Mouse (Mus musculus): ENCODE measurements around the gene Fam71f2.
A peak's percentile ranks its signal among the peaks of the same experiment; 100 is the strongest.

The Fam71f2 gene

GRCm38 (mm10) chr6:29279293-29279692 is at the start of gene Fam71f2:
Fam71f2 (plus strand) TSS chr6:29279593.
- no peak for DNase-seq (ENCODE audit: low read depth)

DNA sequence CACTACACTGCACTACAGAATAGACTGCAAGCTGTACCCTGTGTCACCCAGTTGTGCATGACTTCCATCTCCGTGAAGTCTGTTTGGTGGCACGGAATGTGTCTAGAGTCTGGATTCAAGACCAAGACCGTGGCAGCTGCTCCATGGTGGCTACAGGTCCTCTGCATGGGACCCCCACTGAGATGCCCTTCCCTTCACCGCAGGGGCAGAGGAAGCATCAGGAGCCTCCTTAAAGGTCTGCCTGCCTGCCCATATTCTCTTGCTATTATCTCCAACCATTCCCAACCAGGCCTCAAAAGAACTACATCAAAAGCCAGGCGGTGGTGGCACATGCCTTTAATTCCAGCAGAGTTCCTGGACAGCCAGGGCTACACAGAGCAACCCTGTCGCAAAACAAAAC is 49.0 kb upstream of the Fam71f2 start:
- DNase-seq (ENCODE audit: low read depth), result no peak

DNA sequence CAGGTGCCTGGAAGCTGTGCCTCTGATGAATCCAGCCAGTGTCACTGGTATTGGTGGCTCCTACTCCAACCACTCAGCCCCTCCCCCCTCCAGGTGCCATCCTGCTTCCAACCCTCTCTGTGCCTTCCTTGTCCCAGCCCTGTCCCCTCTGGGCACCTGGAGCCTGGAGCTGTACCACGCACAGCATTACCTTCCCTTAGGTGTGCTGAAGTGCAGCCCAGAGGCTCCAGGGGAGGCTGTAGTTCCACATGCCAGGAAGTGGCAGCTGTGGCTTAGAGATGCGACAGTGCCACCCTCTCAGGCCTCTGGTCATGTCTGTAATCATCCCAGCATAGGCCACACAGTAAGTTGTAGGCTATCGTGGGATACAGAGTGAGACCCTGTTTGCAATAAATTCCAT is 47.6 kb upstream of the Fam71f2 start:
- no peak for DNase-seq (ENCODE audit: low read depth)

GRCm38 (mm10) chr6:29232321-29232720 is 47.1 kb upstream of the Fam71f2 start:
- no peak for DNase-seq (ENCODE audit: low read depth)

- DNase-seq (ENCODE audit: low read depth), result no peak
Observed at GRCm38 (mm10) chr6:29233710-29234109, 45.7 kb upstream of the Fam71f2 start.

- DNase-seq (ENCODE audit: low read depth), result peak; percentile 67
Observed at GRCm38 (mm10) chr6:29234272-29234671, 45.1 kb upstream of the Fam71f2 start.

GRCm38 (mm10) chr6:29240806-29241205 is 38.6 kb upstream of the Fam71f2 start:
- DNase-seq (ENCODE audit: low read depth), result peak; percentile 80

DNA sequence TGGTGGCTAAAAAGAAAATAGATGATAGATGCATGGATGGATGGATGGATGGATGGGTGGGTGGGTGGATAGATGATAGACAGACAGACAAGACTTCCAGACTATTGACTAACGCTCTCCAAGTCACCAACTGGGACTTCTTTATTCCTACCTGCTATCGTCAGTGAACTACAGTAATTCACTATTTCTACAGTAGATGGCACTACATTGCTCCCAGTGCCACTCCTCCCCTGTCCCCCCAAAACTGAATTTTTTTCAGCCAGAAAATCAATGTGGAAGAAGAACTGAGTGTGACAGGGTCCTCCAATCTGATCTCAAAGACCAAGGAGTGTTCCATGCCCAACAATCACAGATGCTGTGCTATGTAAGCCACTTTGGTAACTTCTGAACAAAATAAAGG is 37.7 kb upstream of the Fam71f2 start:
- peak; percentile 42 for DNase-seq (ENCODE audit: low read depth)

DNA sequence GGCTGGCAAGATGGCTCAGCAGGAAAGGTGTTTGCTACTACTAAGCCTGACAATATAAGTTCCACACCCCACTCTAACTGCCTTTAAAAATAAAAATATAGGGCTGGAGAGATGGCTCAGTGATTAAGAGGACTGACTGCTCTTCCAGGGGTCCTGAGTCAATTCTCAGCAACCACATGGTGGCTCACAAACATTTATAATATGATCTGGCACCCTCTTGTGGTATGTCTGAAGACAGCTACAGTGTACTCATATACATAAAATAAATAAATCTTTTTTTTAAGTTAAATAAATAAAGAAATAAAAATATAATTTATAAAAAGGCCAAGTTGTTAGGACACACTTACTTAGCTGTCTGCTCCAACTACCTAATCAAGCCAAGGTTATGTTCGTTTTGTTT is 37.1 kb upstream of the Fam71f2 start:
- DNase-seq (ENCODE audit: low read depth), result peak; percentile 63

DNA sequence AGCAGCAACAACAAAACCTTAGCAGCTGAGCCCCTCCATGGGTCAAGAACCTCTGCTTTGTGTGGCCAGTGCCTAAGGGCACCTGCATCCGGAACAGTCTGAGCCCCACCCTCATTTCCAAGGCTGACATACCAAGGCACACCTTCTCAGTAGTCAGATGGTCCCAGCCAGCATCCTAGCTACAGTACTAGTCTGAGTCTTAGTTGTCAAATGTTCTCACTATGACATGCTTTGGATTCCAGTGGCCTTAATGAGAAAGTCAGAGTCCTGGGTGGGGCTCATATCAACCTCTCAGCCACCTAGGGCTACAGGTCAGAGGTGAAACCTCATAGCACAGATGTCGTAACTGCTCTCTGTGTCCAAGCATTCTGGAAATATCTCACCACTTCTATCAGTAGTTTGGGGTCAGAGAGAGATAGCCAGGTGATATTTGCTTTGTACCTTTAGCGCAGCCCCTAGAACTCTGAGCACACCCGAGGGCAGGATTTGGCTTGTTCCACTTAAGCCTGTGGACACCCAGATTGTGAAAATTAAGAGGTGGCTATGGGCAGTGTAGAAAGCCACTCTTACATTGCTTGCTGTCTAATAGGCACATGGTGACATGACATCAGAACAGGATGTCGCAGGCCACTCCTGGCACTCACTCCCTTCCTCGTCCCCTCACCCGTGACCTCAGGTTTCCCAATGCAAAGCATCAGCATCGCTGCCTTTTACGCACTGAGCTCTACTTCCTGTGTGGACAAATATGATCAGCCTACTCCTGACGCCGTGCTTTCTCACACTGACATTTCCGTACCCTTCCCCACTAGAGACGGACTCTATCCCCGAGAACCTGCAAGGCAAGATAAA is 33.9 kb upstream of the Fam71f2 start:
- no peak for DNase-seq (ENCODE audit: low read depth)

DNA sequence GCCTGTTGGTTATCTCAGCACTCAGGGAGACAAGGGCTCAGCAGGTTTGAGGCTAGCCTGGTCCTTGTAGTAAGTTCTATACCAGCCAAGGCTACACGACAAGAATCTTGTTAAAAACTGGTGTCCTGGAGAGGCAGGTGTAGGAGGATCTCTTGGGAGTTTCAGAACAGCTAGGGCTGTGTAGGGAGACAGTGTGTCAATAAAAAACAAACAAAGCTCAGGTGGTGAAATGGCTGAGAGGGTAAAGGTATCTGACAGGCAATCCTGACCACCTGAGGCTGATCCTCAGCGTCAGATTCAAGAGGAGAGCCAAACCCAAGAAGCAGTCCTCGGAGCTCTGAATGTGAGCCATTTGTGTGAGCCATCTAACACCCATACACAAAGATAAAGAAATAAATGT is 33.2 kb upstream of the Fam71f2 start:
- DNase-seq (ENCODE audit: low read depth), result no peak

- no peak for DNase-seq (ENCODE audit: low read depth)
Observed at GRCm38 (mm10) chr6:29246585-29246984, 32.8 kb upstream of the Fam71f2 start.

DNA sequence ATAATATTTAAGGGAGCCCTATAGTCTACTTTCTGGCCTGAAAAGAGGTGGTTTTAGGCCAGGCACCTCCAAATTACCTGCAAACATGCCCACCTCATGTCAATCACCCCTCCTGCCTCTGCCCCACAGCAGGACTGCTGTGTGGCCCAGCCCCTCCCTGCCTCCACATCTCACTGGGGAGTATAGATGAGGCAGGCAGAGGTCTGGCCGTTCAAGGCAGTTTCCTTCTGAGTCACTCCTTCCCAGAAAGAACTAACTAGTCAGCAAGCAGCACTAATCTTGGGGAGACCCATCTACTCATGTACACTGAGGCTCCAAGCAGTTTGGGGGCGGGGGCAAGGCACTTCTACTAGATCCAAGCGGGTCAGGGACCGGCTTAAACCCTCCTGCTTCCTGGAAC is 32.3 kb upstream of the Fam71f2 start:
- DNase-seq (ENCODE audit: low read depth), result peak; percentile 67

- no peak for DNase-seq (ENCODE audit: low read depth)
Observed at GRCm38 (mm10) chr6:29259418-29259817, 20.0 kb upstream of the Fam71f2 start.

DNA sequence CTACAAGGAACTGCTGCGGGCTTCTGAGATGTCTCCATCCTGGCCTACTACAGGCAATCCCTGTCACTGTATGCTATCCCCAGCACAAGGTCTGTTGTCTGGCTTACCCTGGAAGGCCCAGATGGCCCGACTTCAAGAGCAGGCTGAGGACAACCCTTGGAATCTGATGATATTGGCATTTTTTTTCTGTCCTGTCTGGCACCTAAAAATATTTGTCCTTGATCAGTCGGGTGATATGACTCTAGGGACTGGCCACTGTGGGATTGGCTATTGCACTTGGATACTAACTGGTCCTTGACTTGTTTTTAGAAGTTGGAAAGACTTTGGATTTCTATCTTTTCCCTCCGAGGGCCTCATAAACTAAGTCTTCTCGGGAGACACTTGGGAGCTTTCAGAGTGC is 17.6 kb upstream of the Fam71f2 start:
- no peak for DNase-seq (ENCODE audit: low read depth)

GRCm38 (mm10) chr6:29263650-29264455 is 15.5 kb upstream of the Fam71f2 start:
- peak; percentile 86 for DNase-seq (ENCODE audit: low read depth)

DNA sequence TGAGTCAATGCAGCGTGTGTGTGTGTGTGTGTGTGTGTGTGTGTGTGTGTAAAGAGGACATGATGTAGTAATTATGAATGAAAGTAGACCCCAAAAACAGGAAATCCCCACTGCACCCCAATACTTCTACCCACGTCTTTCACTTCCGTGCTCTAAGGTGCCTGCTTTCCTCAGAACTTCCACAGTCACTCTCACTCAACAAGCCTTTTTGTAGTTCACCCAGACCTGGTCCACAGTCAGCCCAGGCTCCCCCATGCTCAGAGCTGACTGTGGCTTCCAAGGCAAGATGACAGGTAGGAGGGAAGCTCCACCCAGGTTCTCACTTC is 15.0 kb upstream of the Fam71f2 start:
- no peak for DNase-seq (ENCODE audit: low read depth)

DNA sequence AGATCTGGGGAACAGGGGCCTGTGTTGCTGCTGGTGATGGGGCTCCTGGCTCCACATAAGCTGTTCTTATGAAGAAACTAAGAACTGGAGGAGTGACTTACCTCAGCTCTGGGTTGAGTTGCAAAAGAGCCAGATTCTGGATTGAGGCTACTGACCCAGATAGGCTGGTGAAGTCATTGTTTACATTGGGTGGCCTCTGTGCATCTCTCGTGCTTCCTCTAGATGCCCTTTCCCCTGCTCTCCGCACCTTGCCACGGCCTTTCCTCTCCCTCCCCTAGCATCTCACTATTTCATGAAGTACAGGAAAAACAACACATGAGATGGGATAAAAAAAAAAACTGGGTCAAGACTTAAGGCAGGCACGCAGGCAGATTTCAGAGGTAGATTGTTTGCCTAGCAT is 12.5 kb upstream of the Fam71f2 start:
- DNase-seq (ENCODE audit: low read depth), result no peak

DNA sequence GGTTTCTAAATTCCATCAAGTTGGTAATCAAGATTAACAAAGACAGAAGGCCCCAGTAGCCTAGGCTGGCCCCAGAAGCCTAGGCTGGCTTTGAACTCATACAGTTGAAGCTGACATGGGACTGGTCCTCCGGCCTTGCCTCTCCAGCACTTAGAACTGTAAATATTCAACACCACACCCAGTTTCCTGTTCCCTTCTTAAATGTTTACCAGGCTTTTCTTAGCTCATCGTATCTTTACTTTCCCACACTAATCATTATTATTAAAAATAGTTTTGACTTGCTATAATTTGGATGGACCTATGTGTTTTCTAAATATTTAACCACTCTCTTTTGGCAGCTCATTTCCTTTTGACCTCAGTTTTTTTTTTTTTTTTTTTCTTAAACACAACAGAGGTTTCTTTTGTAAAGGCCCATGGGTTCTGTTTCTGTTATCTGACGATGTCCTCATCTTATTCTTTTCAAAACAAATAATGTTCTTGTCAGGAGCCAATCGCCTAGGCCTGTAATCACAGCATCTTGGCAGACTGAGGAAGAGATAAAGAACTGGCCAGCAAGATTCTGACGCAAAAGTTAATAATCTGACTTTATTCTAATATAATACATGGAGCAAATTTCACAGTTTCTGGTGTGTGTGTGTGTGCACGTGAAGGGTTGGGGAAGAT is 10.3 kb upstream of the Fam71f2 start:
- DNase-seq (ENCODE audit: low read depth), result no peak

DNA sequence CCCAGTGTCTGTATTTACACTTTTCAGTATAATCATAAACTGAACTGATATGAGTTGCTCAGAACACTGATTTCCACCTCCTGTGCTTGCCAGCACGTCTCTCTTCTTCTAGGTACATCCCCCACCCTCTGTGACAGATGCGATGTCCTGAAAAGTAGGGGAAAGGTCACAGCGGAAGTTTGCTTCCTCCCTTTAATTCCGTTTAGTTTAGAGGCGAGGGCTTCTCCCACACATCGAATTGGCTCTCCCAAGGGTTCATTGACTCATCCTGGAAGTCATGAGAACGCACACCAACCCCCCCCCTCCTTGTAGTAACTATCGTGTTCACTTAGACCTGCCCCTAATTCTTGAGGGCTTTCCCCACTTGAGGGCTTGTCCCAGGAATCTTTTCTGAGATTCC is 8.4 kb upstream of the Fam71f2 start:
- peak; percentile 74 for DNase-seq (ENCODE audit: low read depth)

- peak; percentile 100 for DNase-seq (ENCODE audit: low read depth)
Observed at GRCm38 (mm10) chr6:29272312-29273072, 6.9 kb upstream of the Fam71f2 start, which contains the start of gene Hilpda. Hilpda (plus strand) TSS chr6:29272488.

GRCm38 (mm10) chr6:29276746-29277145 is 2.6 kb upstream of the Fam71f2 start:
- DNase-seq (ENCODE audit: low read depth), result no peak
